Mouse (Mus musculus): Measurements from ENCODE around the gene Olfr846.

Gene Olfr846

GRCm38 (mm10) chr9:19363905-19364304, at the start of gene Olfr846:
TSS of gene Olfr846 (minus strand) at chr9:19364005.
- DNase-seq (ENCODE audit: low spot score), result no peak

- DNase-seq (ENCODE audit: low spot score), result no peak
These were observed 14.8 kb upstream of the Olfr846 start, which contains the start of gene Olfr847 for GRCm38 (mm10) chr9:19378569-19378968. TSS of gene Olfr847 (minus strand) at chr9:19378669.

GRCm38 (mm10) chr9:19336157-19336556, 27.6 kb downstream of the Olfr846 start, which contains the start of gene Olfr845:
TSS of gene Olfr845 (plus strand) at chr9:19336457.
- DNase-seq (ENCODE audit: low spot score), result no peak

GRCm38 (mm10) chr9:19316047-19316446, 47.8 kb downstream of the Olfr846 start, which contains the start of gene Olfr844:
TSS of gene Olfr844 (plus strand) at chr9:19316347.
- no peak for DNase-seq (ENCODE audit: low spot score)

Measured in testis, postnatal 10 days (tissue).